Mouse (Mus musculus) c-Kit-positive CD71-positive TER-119-negative erythroid progenitor cells, embryonic 14.5 days (primary cell): Measurements from ENCODE around the gene Lexm.

Experiments used
- DNase-seq: peaks from one replicate; pipeline ENCODE4 v3.0.0-alpha.2; 2013; ENCODE audit warnings: low read depth

Lexm gene

DNA sequence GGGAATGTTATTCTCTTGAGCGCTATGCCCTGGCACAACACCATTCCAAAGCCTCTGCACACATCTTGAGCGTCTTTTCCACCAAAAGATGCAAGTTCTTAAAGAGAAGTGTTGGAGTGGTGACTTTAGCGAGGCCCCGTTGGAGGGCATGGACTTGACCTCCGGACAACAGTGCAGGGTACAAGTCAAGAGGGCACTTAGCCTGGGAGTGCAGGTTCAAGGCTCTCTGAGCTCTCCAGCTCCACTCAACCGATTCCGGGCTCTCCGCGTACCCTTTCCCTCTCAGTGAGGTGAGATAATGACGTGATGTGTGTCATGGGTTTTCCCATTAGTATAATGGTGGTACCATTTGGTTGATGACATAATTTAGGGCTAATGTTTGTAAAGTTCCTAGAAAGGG lies 7.2 kb upstream of the Lexm start:
- DNase-seq, result no peak

DNA sequence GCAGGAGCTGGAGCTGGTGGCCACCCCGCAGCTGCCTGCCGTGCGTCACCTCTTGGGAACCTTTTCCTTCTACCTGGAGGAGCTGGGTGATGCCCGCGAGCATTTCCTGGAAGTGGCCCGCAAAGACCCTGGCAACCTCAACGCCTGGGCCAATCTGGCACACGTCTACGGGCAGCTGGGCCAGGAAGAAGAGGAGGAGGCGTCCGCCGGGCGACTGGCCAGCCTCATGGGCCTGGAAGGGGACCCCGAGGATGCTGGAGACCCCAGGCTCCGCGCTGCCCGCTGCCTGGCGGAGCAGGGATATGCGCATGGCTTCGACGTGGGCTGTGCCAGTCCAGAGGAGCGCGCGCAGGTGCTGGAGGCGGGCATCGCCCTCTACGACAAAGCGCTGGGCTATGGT lies 5.7 kb upstream of the Lexm start:
- no peak for DNase-seq

DNA sequence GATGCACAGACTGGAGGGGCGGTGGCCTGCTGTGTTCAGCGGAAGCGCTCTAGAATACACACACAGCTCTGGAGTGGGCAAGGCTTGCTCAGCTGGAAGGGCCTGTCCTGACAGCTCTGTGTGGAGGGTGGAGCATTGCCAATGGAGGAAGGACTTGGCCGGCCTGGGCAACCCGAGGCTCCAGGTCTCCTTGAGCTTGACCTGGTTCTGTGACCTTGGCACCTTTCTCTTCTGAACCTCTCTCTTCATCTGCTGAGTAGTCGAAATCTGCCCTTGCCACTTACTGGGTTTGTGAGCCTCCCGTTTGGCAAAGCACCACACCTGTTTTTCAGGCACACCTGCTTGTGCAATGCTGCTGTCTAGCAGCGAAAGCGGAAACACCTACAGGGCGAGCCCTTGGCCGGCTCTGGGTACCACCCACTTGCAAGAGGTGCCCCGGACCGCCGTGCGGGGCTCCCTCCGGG lies 5.0 kb upstream of the Lexm start, which contains the start of gene Ttc22:
TSS of gene Ttc22 (plus strand) at position 403 of the 464 bp plus-strand sequence.
- DNase-seq, result no peak

DNA sequence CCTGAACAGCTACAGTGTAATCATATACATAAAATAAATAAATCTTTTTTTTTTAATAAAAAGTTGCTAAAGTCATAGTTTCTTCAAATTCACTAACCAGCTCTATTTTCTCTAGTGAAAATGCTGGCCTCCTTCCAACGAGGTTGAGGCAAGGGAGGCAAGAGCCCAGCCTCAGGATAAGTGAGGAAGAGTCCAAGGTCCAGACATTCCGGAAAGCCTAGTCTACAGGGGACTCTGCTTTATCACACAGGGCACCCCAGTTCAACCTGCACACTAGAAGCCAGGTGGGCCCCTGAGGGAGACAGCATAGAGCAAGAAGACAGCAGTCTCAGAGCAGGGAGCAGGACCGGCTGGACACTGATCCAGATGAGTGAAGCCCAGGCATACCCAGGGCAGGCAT lies 4.4 kb upstream of the Lexm start:
- no peak for DNase-seq

DNA sequence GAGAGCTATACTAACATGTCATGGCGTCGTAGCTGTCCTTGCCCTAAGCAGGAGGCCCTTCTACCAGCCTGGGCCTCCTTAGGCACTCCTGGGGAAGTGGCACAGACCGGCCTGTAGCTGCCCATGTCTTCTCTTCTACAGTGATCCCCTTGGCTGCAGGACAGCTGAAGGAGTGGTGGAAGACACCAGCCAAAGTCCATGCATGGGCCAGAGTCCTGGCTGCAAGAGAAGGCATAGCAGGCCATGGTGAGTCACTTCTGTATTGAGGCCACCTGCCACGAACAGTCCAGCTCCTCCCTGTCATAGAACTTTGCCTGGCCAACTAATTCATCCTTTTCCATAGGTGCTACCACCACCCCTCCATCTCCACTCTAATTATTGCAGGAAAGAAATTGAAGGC lies 1.9 kb upstream of the Lexm start:
- DNase-seq, result no peak

DNA sequence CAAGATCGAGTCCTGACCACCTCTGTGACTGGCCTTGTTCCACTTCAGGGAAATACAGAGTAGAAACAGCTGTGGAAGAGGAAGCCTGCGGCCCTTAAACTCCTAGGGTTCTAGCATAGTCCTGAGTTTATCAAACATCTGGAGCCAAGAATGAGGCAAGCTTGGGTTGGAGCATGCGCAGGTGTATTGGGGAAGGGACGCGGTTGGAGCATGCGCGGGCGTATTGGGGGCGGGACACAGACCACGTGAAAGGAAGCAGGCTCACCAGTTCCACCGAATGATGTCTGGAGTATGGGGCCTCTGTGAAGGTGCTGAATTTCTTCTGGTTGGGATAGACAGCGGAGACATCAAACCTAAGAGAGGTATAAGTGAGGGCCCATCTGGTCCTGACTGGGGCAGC lies 1.4 kb downstream of the Lexm start:
- DNase-seq, result no peak

DNA sequence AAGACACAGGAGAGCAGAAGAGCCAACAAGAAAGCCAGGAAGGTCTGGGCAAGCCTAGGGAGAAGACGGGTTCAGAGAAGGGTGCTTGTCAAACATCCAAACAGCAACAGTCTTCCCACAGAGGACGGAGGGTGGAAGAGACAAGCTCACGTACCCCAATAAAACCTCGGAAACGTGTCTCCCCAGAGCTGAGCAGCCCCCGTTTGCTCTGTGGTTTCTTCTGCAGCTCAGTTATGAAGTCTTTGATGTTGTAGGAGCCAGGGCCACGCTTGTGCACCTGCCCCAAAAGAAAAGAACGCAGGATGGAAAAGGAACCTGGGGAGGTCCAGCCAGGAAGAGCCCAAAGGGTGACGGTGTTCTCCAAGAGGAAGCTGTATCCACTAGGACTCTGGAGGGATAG lies 2.2 kb downstream of the Lexm start:
- DNase-seq, result no peak

DNA sequence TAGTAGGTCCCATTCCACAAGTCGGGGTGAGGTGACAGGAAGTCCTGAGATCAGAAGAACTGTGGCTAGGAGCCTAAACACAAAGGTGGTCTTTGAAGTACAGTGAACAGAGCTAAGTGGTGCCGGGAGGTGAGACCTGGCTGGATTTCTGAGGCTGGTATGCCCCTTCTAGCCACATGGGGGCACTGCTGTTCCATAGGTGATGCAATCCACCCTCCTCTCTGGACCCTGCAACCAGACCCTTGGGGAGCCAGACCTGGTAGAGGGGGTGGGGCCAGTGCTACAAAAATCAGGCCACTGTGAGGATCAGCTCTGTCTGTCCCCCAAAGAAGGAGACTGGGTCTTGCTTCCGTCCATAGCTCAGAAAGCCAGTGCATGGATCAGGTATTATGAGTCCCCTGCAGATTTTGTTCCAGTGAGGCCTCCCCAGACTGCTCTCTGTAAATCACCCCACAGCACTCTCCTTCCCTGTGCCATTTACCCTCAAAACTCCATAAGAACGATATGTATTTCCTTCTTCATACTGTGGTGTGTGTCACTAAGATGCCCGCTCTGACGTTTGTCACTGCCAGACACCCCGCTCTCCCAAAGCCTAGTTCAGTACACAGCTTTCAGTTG lies 2.8 kb downstream of the Lexm start:
- DNase-seq, result peak; percentile 40

DNA sequence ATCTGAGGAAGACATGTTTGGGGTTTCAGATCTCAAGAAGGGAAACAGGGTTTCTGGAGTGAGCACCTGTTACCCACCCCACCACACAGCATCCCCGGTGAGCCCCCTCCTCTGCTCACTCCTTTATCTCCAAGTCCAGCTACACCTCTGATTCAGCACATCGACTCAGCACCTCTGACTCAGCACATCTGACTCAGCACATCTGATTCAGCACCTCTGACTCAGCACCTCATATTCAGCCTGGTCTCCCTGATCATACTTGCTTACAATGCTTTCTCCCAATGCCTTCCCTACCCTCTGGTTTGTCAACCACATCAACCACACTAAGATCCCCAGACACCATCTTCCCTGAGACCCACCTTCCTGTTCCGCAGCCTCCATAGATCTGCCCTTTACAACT lies 3.5 kb downstream of the Lexm start:
- peak; percentile 23 for DNase-seq

DNA sequence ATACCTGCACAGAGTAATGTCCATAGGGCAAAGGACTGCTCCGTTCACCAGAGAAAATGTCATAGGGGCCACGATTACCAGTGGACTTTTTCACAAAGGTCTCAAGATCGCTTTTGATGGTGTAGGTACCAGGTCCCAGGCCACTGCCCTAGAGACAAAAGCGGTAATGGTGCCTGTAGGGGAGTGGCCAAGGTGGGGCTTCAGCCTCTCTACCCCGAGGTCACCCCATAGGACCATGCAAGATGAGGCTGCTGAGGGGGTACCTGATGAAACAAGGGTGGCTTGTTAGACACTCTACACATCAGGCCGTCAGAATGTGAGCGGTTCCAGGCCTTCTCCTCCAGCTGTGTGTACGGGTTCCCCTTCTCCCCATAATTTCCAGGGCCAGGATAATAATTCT lies 3.9 kb downstream of the Lexm start:
- no peak for DNase-seq

DNA sequence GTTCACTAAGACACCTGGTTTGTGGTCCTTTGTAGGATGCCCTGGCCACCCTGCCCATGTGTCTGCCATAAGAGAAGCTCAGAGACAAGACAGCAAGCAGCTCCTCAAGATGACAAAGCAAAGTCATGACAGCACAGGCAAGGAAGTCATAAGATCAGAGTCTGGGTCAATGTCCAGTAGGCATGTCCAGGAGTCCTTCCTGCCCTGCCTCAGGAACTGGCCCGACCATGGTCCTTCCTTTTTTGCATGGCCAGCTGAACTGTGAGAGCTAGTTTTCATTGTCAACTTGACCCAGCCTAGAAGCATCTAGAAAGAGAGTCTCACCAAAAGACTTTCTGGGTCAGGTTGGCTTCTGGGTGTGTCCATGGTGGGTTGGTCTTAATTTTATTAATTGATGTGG lies 9.1 kb downstream of the Lexm start:
- no peak for DNase-seq

DNA sequence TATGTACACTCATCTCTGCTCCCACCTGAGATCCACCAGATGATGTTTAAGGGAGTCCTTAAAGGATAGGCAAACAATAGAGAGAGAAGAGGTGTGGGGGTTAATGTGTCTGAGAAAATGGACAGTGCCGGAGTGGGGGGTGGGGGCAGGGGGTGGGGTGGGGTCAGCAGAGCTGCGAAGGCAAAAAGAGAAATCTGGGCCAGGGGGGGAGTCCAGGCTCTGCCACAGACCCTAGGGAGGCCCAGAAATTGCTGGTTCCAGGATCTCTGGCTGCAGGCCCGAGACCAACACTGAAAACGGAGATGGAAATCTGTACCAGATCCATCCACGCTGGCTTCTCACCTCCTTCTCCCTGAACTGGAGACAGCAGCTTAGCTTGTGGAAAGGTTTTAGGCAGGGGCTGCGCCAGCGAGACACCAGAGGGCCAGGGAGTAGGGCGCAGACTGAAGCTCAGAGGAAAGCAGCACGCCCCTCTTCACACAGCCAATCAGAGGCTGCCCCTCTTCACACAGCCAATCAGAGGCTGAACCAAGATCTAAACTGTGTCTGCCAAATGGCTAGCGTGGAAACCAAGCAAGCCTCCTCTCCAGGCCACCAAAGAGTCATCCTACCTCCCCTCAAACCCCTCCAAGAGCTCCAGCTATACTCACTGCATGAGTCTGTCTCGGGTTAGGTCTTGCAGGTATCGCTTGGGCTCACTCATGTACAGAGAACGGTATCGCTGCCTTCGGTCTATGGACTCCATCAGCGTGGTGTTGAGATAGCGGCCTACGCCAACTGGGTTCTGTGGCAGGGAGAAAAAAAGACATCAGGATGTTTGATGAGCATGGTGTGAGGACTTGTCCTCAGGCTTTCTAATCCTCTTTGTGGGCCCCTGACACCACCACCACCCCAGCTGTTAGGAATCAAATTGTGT lies 10.1 kb downstream of the Lexm start:
- DNase-seq, result no peak

DNA sequence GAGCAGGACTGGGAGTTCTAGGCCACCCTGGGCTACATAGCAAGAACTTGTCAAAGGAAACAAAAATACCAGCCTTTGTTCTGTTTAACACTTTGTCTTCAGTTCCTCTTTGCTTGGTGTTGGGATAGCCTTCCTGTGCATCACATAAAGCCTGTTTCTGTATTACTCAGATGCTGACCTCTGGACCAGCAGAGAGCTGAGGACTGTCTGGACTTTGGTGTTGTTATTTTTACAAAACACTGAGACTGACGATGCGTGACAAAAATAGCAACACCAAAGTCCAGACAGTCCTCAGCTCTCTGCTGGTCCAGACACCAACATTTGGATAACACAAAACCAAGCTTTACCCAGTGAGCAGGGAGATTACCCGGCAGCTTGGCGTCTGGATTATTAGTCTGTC lies 16.3 kb downstream of the Lexm start:
- no peak for DNase-seq

DNA sequence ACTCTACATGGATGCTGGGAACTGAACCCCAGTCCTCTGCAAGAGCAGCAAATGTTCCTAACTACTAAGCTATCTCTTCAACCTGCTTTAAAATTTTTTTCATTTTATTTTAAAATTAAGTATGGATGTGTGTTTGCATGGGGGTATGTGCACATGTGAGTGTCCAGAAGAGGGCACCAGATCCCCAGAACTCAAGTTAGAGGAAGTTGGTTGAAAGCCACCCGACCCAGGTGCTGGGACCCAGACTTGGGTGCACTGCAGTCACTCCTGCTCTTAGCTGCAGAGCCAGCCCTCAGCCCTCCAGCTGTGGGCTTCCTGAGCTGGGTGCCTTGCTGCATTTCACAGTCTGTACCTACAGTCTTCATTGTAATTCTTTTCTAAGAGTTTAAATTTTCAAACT lies 17.6 kb downstream of the Lexm start:
- DNase-seq, result no peak

DNA sequence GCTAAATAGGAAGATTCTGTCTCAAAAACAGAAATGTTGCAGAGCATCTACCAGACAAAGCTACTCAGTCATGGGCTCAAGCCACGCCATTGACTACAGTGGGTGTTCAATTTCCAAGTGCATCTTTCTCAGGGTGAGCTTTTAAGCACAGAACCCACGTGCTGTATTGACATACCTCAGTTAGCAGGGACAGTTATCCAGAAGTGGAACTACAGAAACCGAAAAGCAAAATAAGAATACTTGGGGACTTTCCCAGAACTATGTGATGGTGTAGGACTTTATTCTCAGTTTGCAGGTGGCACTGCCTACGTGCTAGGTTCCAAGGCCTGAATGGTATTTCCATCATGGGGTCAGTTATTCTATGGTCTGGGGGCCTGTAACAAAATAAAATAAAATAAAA lies 19.3 kb downstream of the Lexm start:
- DNase-seq, result no peak

DNA sequence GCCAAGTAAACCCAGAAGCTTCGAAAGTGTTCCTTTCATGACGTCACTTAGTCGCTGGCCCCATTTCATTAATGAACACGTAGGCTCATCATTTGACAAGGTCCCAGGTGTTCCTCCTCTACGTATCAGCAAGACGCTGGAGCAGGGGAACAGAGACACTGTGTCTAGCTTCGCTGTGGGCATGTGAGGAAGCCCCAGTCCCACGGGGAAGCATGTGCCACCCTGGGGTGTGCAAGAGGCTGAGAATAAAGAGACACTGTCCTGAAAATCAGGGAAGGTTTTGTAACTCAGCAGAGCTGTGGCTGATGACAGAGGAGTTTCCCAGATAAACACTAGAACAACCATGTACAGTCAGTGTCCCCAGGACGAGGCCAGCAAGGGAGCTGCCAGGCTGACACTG lies 20.0 kb downstream of the Lexm start:
- DNase-seq, result no peak

DNA sequence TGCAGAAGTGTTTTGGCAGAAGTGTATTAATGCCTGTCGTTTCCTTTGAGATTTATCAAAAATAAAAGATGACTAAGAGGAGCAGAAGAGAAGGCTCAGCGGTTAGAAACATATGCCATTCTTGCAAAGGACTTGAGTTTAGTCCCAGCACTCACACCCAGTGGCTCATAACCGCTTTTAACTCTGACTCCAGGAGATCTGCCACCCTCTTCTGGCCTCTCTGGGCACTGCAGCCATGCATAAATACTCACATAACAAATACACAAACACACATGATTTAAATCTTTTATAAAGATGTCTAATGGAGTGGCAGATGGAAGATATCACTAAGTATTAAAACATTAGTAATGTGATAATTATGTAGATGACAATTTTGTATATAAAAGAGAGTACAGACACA lies 20.8 kb downstream of the Lexm start:
- no peak for DNase-seq

DNA sequence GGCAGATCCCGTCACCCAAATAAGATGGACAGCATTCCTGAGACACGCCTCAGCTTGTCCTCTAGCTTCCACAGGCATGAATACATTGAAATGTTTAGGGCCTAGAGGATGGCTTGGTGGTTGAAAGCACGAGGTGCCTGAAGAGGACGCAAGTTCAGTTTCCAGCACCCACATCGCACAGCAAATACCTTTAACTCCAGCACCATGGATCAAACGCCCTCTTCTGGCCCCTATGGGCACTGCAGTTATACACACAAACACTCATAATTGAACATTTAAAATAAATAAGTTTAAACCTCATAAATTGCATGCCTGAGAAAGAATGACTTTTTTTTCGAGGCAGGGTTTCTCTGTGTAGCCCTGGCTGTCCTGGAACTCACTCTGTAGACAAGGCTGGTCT lies 23.4 kb downstream of the Lexm start:
- DNase-seq, result no peak

DNA sequence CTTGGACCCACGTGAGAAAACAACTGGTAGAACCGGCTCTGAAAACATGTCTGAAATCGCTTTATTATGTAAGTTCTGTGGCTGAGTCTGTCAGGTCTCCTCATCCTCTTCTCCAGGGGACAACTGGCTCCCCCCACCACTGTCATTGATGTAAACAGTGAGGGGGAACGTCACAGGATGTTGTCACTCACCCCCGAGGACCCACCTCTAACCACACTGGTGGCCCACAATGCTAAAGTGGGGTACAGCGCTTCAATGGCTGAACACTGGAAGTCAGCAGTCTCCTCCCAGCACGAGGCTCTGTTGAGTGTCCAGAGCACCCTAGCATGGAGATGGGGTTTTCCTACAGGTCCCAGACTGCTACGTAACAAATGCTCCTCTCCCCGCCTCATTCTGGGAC lies 26.2 kb downstream of the Lexm start:
- no peak for DNase-seq

DNA sequence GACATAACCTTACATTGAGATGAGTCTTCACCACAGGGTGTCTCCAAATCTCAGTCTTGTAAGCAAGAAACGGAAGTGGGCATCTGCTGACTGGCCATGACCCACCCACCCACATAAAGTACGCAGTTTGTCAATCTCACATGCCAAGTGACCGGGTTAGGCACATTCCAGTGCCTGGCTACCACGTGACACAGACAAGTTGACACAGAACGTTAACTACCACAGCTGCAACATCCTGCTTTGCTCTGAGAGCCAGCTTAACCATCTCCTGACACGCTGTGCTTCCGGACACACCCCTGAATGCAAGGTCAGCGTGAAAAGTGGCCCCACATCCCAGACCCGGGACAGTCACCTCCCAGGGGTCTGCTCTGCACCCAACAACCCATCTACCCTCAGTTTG lies 26.9 kb downstream of the Lexm start:
- no peak for DNase-seq

DNA sequence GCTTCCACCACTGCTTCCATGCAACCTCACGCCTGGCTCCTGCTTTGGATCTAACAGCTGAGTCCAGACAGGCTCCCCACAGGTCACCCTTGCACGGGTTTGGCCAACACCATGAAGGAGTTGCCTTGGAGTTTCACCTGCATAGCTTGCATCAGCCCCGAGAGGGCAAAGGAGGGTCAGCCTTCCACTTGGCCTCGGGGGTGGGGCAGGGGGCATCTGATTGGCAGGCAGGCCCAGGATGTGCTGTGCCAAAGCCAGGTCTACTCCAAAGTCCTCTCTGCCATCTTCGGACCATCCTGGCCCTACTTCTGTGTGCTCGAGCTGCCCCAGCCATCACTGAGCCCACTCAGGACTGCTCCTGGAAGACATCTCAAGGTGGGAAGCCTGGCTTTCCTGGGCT lies 30.0 kb downstream of the Lexm start:
- DNase-seq, result no peak

DNA sequence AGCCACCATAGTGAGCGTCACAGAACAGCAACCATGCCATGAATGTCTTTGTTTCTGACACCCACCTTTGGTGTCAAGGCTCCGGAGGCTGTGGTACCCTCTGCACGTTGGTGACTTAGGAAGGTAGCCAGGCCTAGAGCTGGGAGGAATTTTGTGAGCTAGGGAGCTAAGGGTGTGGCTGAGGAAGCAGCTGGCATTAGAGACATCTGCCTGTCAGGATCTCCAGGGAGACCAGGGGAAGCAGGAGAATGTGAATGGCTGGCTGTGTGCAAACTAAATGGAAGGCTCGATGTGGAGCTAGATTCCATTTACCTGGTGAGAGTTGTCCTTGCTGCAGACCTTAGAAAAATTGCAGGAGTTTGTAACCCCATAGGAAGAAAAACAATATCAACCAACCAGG lies 32.4 kb downstream of the Lexm start:
- no peak for DNase-seq

DNA sequence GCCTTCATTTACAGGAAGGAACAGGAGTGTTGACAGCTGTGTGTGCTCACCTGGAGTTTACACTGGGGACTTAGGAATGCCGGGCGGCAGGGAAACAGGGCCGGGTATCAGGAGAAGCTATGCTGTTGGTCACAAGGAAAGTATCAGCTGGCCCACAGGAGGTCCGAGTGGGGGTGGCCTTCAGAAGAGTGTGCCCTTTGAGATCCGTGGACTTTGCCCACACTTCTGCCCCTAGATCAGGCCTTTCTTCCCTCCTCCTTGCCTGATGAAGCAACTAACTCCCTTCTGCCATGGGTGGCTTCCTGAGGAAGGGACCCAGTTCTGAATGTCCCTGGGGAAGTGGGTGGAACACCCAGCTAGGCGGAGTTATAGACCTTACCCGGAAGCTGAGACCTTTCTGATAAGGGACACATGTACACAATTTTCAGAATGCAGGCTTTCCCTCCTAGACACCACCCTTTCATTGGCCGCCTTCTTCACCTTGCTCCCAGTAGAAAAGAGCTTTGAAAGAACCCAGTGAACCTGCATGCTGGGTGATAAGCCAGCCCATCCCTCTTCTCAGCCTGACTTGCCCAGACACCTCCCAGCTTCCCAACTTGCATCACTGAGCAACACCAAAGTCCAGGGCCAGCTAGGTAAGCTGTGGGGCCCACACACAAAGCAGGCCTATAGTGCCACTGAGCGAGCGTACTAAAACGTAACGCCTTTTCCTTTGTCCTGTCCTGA lies 34.5 kb downstream of the Lexm start:
- peak; percentile 50 for DNase-seq
